Mouse (Mus musculus): ENCODE measurements around the gene Nova1.

Nova1 gene

DNA sequence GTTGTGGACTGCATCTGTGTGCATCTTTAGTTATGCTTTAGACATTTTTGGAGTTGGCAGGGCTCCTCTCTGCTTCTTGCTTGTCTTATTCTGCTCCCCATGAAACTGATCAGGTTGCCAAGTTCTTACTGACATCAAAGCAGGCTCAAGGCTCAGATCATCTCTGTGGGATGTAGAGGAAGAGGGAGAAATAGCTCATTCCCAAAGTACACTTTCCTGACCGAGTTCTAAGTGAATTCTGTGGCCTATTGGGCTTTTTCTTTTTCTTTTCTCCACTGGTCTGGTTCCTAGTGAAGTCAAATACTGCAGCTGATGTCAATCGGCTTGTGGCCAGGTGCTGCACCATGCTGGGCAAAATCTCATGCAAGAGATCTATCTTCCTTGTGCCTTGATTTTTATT lies 152.0 kb downstream of the Nova1 start:
- DNase-seq (ENCODE audit: low read depth) = no peak

DNA sequence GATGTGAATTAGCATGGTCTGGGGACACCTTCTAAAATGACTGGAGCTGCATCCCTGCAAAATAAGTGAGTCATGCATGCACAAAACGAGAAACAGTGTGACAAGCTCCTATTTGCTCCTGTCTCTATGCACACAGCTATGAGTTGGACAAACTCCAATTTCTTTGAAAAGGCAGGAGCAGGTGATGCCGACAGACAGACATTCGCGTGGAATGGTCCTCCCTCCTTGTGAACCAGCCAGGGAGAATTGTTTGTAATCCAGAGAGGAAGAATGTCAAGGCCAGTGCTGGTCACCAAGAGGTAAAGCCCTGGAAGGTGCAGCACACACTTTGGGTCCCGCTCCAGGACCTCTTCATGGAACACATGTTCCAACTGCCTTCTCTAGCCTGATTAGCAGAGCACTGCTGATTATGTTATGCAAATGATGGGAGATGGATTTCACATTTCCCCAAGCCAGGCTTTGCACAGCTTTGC lies 172.6 kb downstream of the Nova1 start:
- no peak for DNase-seq (ENCODE audit: low read depth)

DNA sequence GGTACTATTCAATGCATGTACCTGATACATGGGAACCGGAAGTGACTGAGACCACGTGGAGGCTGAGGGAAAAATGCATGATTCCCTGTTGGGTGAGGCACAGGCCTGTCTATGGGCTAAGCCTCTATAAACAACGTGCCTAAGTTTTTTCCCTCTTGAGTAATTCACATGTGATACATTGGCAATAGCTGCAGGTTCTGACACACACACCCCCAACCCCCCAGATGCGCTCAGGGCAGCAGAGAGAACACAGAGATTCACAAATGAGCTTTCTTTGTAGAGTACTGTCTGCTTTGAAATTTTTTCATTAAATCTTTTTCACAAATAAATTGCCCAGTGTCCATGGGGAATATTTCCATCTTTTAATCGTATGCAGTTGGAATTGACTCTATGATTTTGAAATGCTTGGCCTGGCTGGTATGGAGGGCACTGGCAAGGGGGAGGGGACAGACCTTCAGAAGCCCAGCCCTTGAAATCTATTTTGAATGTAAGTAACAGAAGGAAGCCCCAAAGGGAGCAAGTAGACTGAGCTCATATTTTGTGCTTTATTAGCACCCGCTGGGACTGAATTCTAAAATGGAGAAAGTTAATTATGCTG lies 173.3 kb downstream of the Nova1 start:
- DNase-seq (ENCODE audit: low read depth) = no peak
